Mouse (Mus musculus) B cell, adult 67 days (primary cell): ENCODE results near the gene Tyrp1. TPM values are rescaled to one million over a fixed set of nuclear protein-coding genes. Genes with fewer than 3 reads are reported as not detected.

Source experiments
- total RNA-seq, 2 experiments: library from RNA; stranded (reverse); gene quantifications; 4 replicates each; pipeline ENCODE4 v1.2.4; 2023

Tyrp1 gene
- not detected for total RNA-seq

GRCm38 (mm10) chr4:80834050-80834449 is at the start of gene Tyrp1:
Tyrp1 (plus strand) TSS chr4:80834123.

Other genes with a start within 250 kb of the Tyrp1 start
- gene Lurap1l, start 76.5 kb downstream of the Tyrp1 start, total RNA-seq: not detected